Mouse (Mus musculus): ENCODE measurements around the gene Apon.

DNA sequence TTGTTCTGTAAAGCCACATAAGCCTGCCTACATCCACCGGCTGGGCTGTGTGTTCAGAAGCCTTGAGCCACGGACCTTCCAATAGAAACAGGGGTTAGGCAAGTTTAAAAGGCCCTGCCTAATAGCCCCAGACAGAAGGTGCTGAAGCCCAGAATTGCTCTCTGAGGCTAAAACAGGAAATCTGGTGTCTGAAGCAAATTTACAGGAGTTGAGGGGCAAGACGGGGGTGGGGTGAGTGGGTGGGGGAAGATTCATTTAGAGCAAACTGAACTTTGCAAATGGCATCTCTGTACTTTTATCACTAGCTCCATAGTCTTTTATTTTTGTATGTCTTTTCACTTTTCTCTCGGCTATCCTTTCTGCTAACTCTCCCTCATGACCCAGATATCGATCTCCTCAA is 22.8 kb upstream of the Apon start:
- TF ChIP-seq CTCF (IDR thresholded peaks at IDR 0.05; ENCODE audit: control insufficient read depth, insufficient read depth, low read length), result no peak
- TF ChIP-seq POLR2A (IDR thresholded peaks at IDR 0.05; ENCODE audit: borderline replicate concordance, control insufficient read depth, low read depth, low read length), result no peak
